Mouse (Mus musculus) erythroblast, embryonic 14.5 days (primary cell): ENCODE results near the gene Cul4b.
"Not testable (repeated sequence)": the region's sequence is repeated elsewhere in the genome, so short reads cannot be mapped to it uniquely, and the experiment has no call there.

ENCODE experiments used
- GATA1 ChIP-seq: IDR thresholded peaks from 2 replicates; pipeline ENCODE4 v1.6.1; 2012; ENCODE audit warnings: low read length, inconsistent platforms, mixed read lengths
- TAL1 ChIP-seq: IDR thresholded peaks from 3 replicates; pipeline ENCODE4 v1.6.1; 2012; ENCODE audit warnings: low read length, inconsistent platforms, mixed read lengths

DNA sequence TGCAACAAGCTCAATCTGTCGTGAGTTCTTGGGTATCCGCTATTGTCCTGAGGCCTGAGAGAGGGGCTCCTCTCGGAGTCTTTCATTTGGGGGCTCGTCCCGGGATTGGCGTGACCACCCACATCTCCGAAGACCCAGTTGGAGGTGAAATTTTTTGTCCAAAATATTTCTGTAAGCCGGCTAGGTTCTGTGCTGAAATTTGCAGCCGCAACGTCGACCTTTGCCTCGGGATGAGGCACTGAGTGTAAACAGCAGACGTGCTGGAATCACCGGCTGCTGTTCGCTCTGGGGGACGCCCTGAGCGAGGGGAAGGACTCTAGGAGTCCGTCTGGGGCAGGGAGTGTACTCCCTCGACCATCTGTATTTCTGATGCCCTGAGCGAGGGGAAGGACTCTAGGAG is 90.5 kb downstream of the Cul4b start:
- TF ChIP-seq GATA1, TAL1: not testable (repeated sequence)
